Mouse (Mus musculus) splenic B cell, adult 2 months (primary cell): ENCODE data around the gene Ube2d1.

Experiments used
- DNase-seq: peaks from one replicate; pipeline ENCODE4 v3.0.0-alpha.2; 2011; ENCODE audit warnings: low read depth, low spot score
- H3K27me3 ChIP-seq: 2 replicates; pipeline ENCODE4 v1.6.1; 2012; ENCODE audit warnings: mild to moderate bottlenecking, low read length, moderate library complexity, mixed read lengths; ENCODE audit not compliant: control insufficient read depth, poor library complexity, insufficient read depth, severe bottlenecking
- H3K36me3 ChIP-seq: 2 replicates; pipeline ENCODE4 v1.6.1; 2012; ENCODE audit warnings: mild to moderate bottlenecking, low read length, moderate library complexity, mixed read lengths; ENCODE audit not compliant: control insufficient read depth, poor library complexity, insufficient read depth, severe bottlenecking

The Ube2d1 gene

DNA sequence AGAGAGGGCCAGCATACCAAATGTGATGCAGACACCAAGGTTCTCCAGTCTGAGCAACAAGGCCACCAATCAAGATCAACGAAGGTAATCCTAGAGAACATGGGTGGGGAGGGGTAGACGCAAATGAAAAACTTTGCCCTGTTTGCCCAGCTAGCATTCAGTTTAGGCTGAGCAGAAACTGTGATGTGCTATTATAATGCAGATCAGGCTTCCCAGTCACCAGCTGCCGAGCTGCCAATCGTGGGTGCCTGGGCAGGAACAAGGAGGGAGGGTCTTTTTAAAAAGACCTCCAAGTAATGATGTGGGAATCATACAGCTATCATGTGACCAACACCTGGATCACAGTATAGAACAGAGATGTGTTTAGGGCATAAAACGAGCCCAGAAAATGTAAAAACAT is 62.0 kb downstream of the Ube2d1 start:
- peaks cover 8% of the 10 kb centered on the region for H3K36me3 ChIP-seq
- no peaks in the 10 kb centered on the region for H3K27me3 ChIP-seq
- no peak for DNase-seq

GRCm38 (mm10) chr10:71222639-71223038 is 62.4 kb downstream of the Ube2d1 start:
- H3K27me3 ChIP-seq: no peaks in the 10 kb centered on the region

DNA sequence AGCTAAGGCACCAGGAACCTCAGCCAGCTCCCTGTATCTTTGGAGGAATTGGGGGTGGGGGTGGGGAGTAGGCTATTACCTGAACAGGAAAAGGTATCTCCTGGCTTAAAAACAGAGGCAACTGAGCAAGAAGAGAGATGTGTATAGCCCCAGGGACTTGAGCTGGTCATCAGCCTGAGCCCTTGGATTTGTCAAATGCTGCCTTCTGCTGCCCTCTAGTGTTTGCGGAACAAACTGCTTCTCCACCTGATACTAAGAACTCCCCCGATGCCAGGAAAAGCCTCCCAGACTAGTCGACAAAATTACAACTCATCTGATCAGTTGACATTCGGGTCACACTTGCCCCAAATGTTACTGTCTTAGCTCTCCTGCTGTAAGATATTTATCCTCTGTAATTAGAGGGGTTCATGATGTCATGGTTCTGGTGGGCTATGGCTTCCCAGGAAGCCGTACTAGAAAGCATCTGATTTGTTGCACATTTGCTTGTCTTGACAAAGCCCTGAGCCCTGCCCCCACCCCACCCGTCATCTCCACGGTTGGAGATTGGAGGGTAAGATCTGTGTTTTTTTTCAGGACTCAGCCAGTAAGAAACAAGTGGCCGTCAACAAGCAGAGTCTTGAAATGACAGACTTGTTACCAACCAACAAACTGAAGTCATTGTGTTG is 66.7 kb downstream of the Ube2d1 start:
- DNase-seq: peak; percentile 80
- no peaks in the 10 kb centered on the region; the same call in 1 of the 2 replicates for H3K36me3 ChIP-seq
- H3K27me3 ChIP-seq: no peaks in the 10 kb centered on the region

More at GRCm38 (mm10) chr10:71222639-71223038, 62.4 kb downstream of the Ube2d1 start:
- peaks cover 8% of the 10 kb centered on the region for H3K36me3 ChIP-seq
- DNase-seq: no peak

DNA sequence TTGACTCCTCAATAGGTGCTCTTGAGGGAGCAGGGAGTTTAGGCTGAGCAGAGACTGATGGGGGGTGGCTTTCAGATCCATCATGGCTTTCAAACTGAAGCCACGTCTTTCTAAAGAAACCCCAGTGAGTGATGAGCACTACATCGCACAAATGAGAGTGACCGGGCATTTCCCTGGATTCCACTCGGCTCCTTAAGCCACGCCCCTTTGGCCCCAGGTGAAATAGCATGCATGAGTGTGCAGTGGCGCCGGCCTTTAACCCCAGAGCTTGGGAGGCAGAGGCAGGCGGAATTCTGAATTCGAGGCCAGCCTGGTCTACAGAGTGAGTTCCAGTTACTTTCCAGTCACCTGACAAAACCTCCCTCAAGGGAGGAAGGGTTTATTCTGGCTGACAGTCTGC is 69.1 kb downstream of the Ube2d1 start:
- no peak for DNase-seq
- no peaks in the 10 kb centered on the region for H3K36me3 ChIP-seq
- no peaks in the 10 kb centered on the region for H3K27me3 ChIP-seq
